Mouse (Mus musculus) stomach, embryonic 14.5 days (tissue): ENCODE data around the gene Fcrla. TPM values are rescaled to one million over a fixed set of nuclear protein-coding genes. Genes with fewer than 3 reads are reported as not detected.

ENCODE experiments used
- ATAC-seq: fragments of 200-750 bp; cut with Nextera tagmentation; 2 replicates; pipeline ENCODE4 v1.8.0; 2017; ENCODE audit warnings: low read depth, moderate TSS enrichment; ENCODE audit not compliant: insufficient number of reproducible peaks, insufficient read depth, low FRiP score
- H3K27ac ChIP-seq: fragments of 300-500 bp; sonication (generic); 2 replicates; pipeline ENCODE4 v1.5.1; 2014; ENCODE audit warnings: mild to moderate bottlenecking, low read length, moderate library complexity, mixed read lengths
- H3K27me3 ChIP-seq: fragments of 300-500 bp; sonication (generic); 2 replicates; pipeline ENCODE4 v1.6.1; 2014; ENCODE audit warnings: low read length, control low read depth, mixed read lengths; ENCODE audit not compliant: control insufficient read depth, insufficient read depth
- H3K36me3 ChIP-seq: fragments of 300-500 bp; sonication (generic); 2 replicates; pipeline ENCODE4 v1.6.1; 2014; ENCODE audit warnings: mild to moderate bottlenecking, control low read depth, low read length, moderate library complexity, mixed read lengths; ENCODE audit not compliant: control insufficient read depth, insufficient read depth
- H3K4me1 ChIP-seq: fragments of 300-500 bp; sonication (generic); 2 replicates; pipeline ENCODE4 v1.6.1; 2014; ENCODE audit warnings: low read length, control low read depth, mixed read lengths; ENCODE audit not compliant: control insufficient read depth, insufficient read depth
- H3K4me2 ChIP-seq: fragments of 300-500 bp; sonication (generic); replicated peaks from 2 replicates; pipeline ENCODE4 v1.6.1; 2014; ENCODE audit warnings: low read depth, low read length, control low read depth
- H3K4me3 ChIP-seq: fragments of 300-500 bp; sonication (generic); 2 replicates; pipeline ENCODE4 v1.5.1; 2014; ENCODE audit warnings: low read depth, low read length, control low read depth
- H3K9ac ChIP-seq: fragments of 300-500 bp; sonication (generic); replicated peaks from 2 replicates; pipeline ENCODE4 v1.6.1; 2014; ENCODE audit warnings: low read depth, mild to moderate bottlenecking, control low read depth, low read length, moderate library complexity, mixed read lengths
- H3K9me3 ChIP-seq: fragments of 300-500 bp; sonication (generic); 2 replicates; pipeline ENCODE4 v1.6.1; 2016; ENCODE audit warnings: low read depth, low read length, control low read depth; ENCODE audit not compliant: control insufficient read depth
- WGBS: fragments of 180-500 bp; shearing (Covaris S2); extraction: QIAGEN DNeasy Blood & Tissue Kit; methylation state at CpG from one replicate; pipeline ENCODE4 v1.1.7; 2014; 5-methylcytosine and 5-hydroxymethylcytosine counted together
- polyA plus RNA-seq: library from polyadenylated mRNA; unstranded; fragments of >200 nt; fragmentation: Nextera tagmentation; extraction: Ambion mirVana; gene quantifications from 2 replicates; pipeline ENCODE4 v1.2.1, GENCODE M21; 2014

The Fcrla gene
- polyA plus RNA-seq, 1 experiment from 2014 or later, result not detected

GRCm38 (mm10) chr1:170924485-170924884 lies 2.9 kb downstream of the Fcrla start:
- no peak overlapping the region for H3K4me3 ChIP-seq
- H3K9me3 ChIP-seq, result no peaks in the 10 kb centered on the region
- no peaks in the 10 kb centered on the region for H3K4me1 ChIP-seq
- no peak overlapping the region for H3K9ac ChIP-seq
- no peaks in the 10 kb centered on the region for H3K27me3 ChIP-seq
- H3K36me3 ChIP-seq, result no peaks in the 10 kb centered on the region
- ATAC-seq, result no peak
- WGBS, result 79% methylated on average over 6 of the region's 6 CpGs
- no peak overlapping the region for H3K27ac ChIP-seq
- no peak overlapping the region for H3K4me2 ChIP-seq

- 89% methylated on average over 8 of the region's 8 CpGs for WGBS
- Histone ChIP-seq H3K9me3 (no peaks in the 10 kb centered on the region), H3K36me3 (no peaks in the 10 kb centered on the region), H3K4me1 (no peaks in the 10 kb centered on the region), H3K27me3 (no peaks in the 10 kb centered on the region), H3K27ac (no peak overlapping the region), H3K9ac (no peak overlapping the region), H3K4me3 (no peak overlapping the region), H3K4me2 (no peak overlapping the region)
- ATAC-seq, result no peak
Observed at GRCm38 (mm10) chr1:170919308-170919707, 8.1 kb downstream of the Fcrla start.

- no peak overlapping the region for H3K27ac ChIP-seq
- H3K9me3 ChIP-seq, result no peaks in the 10 kb centered on the region
- no peaks in the 10 kb centered on the region for H3K4me1 ChIP-seq
- no peak overlapping the region for H3K4me2 ChIP-seq
- no peaks in the 10 kb centered on the region for H3K27me3 ChIP-seq
- H3K4me3 ChIP-seq, result no peak overlapping the region
- H3K9ac ChIP-seq, result no peak overlapping the region
- 60% methylated on average over 5 of the region's 5 CpGs for WGBS
- no peak for ATAC-seq
- no peaks in the 10 kb centered on the region for H3K36me3 ChIP-seq
Observed at GRCm38 (mm10) chr1:170915657-170916056, 11.7 kb downstream of the Fcrla start.

- Histone ChIP-seq H3K9me3 (no peaks in the 10 kb centered on the region), H3K4me1 (peaks cover 5% of the 10 kb centered on the region; the same call in 1 of the 2 replicates)
Observed at GRCm38 (mm10) chr1:170912891-170913615, 14.3 kb downstream of the Fcrla start, which contains the start of gene Fcrlb. Gene Fcrlb, minus strand, starts transcription at chr1:170912941.

GRCm38 (mm10) chr1:170911907-170912660 lies 15.3 kb downstream of the Fcrla start:
- peaks cover 12% of the 10 kb centered on the region; the same call in 1 of the 2 replicates for H3K27me3 ChIP-seq
- no peak overlapping the region for H3K27ac ChIP-seq
- peaks cover 7% of the 10 kb centered on the region; the same call in 1 of the 2 replicates for H3K4me1 ChIP-seq
- 81% methylated on average over 11 of the region's 11 CpGs for WGBS
- no peaks in the 10 kb centered on the region for H3K9me3 ChIP-seq
- ATAC-seq, result no peak
- H3K4me2 ChIP-seq, result no peak overlapping the region
- H3K9ac ChIP-seq, result no peak overlapping the region
- no peaks in the 10 kb centered on the region for H3K36me3 ChIP-seq
- H3K4me3 ChIP-seq, result no peak overlapping the region

More at GRCm38 (mm10) chr1:170912891-170913615, 14.3 kb downstream of the Fcrla start, which contains the start of gene Fcrlb:
- Histone ChIP-seq H3K36me3 (no peaks in the 10 kb centered on the region), H3K4me3 (no peak within 1 kb of the TSS), H3K27me3 (peaks cover 7% of the 10 kb centered on the region; the same call in 1 of the 2 replicates), H3K4me2 (no peak within 1 kb of the TSS), H3K9ac (no peak within 1 kb of the TSS), H3K27ac (no peak within 1 kb of the TSS)
- ATAC-seq, result no peak
- 76% methylated on average over 5 of the region's 5 CpGs for WGBS

GRCm38 (mm10) chr1:170908341-170908740 lies 19.0 kb downstream of the Fcrla start:
- peak overlapping the region; percentile 93 for H3K4me2 ChIP-seq
- H3K4me1 ChIP-seq, result peaks cover 7% of the 10 kb centered on the region; the same call in 1 of the 2 replicates
- peaks cover 20% of the 10 kb centered on the region; the same call in 1 of the 2 replicates for H3K27me3 ChIP-seq
- peak overlapping the region; percentile 46 for H3K4me3 ChIP-seq
- no peaks in the 10 kb centered on the region for H3K9me3 ChIP-seq
- no peak overlapping the region for H3K27ac ChIP-seq
- no peak overlapping the region for H3K9ac ChIP-seq
- no peaks in the 10 kb centered on the region for H3K36me3 ChIP-seq
- no peak; the same call in 1 of the 2 replicates for ATAC-seq
- WGBS, result 4% methylated on average over 21 of the region's 21 CpGs

GRCm38 (mm10) chr1:170907456-170908191 lies 19.8 kb downstream of the Fcrla start:
- peak; percentile 64 for ATAC-seq
- Histone ChIP-seq H3K36me3 (no peaks in the 10 kb centered on the region), H3K4me1 (peaks cover 7% of the 10 kb centered on the region; the same call in 1 of the 2 replicates), H3K4me2 (peak overlapping the region; percentile 93), H3K9ac (no peak overlapping the region), H3K4me3 (peak overlapping the region; percentile 46), H3K27me3 (peaks cover 20% of the 10 kb centered on the region; the same call in 1 of the 2 replicates), H3K9me3 (no peaks in the 10 kb centered on the region), H3K27ac (no peak overlapping the region)
- WGBS, result under 1% methylated on average over 71 of the region's 71 CpGs

- WGBS, result 29% methylated on average over 11 of the region's 11 CpGs
- peak overlapping the region; percentile 46 for H3K4me3 ChIP-seq
- H3K9ac ChIP-seq, result no peak overlapping the region
- no peak for ATAC-seq
- no peaks in the 10 kb centered on the region for H3K9me3 ChIP-seq
- H3K27ac ChIP-seq, result no peak overlapping the region
- H3K27me3 ChIP-seq, result peaks cover 20% of the 10 kb centered on the region; the same call in 1 of the 2 replicates
- peak overlapping the region; percentile 93 for H3K4me2 ChIP-seq
- H3K36me3 ChIP-seq, result no peaks in the 10 kb centered on the region
- peaks cover 7% of the 10 kb centered on the region; the same call in 1 of the 2 replicates for H3K4me1 ChIP-seq
Observed at GRCm38 (mm10) chr1:170907111-170907455, 20.3 kb downstream of the Fcrla start.
